Mouse (Mus musculus) monocyte, adult 2 months (primary cell): ENCODE data around the gene Zfp777.

ENCODE experiments used
- DNase-seq, 2 experiments: peaks; one replicate each; pipeline ENCODE4 v3.0.0; 2022; ENCODE audit warnings: low spot score in 2 of 2, low read depth in 1 of 2

Zfp777 gene

GRCm38 (mm10) chr6:48032661-48033060 is 16.1 kb downstream of the Zfp777 start:
- DNase-seq = no peak

GRCm38 (mm10) chr6:48025905-48026660 is 22.6 kb downstream of the Zfp777 start:
- no peak for DNase-seq

DNA sequence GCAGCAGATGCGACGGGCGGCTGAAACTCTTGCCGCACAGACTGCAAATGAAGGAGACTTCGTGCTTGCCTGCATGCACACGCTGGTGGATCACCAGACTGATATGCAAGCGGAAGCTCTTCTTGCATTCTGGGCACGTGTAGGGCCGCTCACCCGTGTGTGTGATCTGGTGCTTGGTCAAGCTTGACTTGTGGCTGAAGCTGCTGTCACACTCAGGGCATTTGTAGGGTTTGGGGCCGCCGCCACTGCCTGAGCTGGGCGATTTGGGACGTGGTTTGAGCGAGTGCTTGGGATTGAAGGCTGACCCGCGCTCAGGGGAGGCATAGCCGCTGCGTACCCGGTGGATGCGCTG is 23.7 kb downstream of the Zfp777 start:
- no peak for DNase-seq

GRCm38 (mm10) chr6:48024330-48024993 is 24.2 kb downstream of the Zfp777 start:
- no peak for DNase-seq

GRCm38 (mm10) chr6:48022672-48023071 is 26.0 kb downstream of the Zfp777 start:
- no peak for DNase-seq

GRCm38 (mm10) chr6:48021678-48022077 is 27.0 kb downstream of the Zfp777 start:
- no peak for DNase-seq

DNA sequence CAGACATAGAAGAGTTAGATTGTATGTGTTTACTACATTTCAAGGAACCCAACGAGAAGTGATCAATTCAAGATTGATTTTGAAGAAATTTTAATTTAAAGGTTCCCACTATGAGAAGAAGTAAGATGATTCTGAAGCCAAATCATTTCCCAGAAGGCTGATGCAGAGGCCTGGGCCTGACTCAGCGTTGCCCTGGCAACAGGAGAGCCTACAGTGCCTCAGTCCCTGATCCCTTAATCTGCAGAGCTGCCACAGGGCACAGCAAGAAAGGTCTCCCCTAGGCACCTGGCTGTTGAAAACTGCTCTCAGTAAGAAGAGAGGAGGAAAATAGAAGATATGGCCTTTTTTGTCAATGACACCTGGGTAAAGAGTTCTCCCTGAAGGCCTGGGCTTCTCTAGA is 28.7 kb downstream of the Zfp777 start:
- no peak for DNase-seq

GRCm38 (mm10) chr6:48016841-48017240 is 31.9 kb downstream of the Zfp777 start:
- no peak for DNase-seq

GRCm38 (mm10) chr6:48016090-48016521 is 32.6 kb downstream of the Zfp777 start:
- peak in 1 of 2 experiments; percentile 9 for DNase-seq

DNA sequence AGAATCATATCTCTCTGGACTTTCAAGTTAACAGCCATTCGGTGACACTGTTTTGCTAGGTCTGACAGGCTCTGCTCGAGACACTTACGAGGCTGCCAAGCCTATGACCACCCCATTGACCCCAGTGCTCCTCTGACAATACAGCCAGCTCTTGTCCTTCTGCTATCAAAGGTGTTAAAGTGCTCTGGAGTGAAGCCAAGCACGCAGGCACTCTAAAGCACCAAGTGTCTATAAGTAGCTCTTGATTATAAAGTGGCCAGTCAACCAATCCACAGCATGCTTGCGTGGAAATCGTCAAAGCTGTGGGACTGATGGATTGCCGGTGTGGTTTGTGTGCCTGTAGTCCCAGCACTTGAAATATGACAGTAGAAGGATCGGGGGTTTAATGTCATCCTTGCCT is 38.0 kb downstream of the Zfp777 start:
- no peak for DNase-seq

GRCm38 (mm10) chr6:47995661-47996060 is 53.0 kb downstream of the Zfp777 start:
- DNase-seq = no peak

DNA sequence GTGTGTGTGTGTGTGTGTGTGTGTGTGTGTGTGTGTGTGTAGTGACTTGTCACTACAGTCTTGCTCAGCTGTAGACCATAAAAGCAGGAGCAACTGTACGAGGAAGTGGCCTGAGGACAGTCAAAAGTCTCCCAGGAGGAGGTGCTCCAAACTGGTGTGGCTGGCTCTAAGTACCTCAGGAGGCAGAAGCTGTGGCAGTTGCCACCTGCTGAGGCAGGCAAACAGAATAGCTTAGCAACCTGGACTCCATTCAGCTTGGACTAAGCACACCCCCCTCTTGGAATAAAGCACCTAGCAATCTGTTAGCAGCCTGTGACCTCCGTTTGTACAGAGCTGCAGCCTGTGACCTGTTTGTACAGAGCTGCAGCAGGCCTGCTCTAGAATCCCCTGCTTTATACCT is 64.8 kb downstream of the Zfp777 start:
- no peak for DNase-seq

DNA sequence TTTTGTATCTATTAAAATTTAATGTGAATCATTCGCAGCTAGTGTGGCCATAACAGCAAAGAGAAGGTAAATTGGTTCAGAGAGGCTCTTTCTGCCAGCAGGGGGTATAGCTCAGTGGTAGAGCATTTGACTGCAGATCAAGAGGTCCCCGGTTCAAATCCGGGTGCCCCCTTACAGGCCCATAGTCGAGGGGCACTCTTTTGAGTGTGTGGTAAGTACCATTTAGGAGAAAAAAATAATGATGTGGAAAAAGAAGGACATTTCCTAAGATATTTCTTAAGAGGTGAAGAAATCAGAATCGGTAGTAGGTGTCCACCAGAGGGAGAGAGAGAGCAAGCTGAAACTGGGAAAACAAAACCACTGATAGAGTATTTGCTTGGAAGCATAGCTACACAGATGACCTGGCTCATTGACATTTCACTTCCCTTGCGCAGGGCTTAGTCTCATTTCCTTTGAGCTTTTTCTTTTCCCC is 69.8 kb downstream of the Zfp777 start:
- peak; percentile 61 to 70 for DNase-seq

DNA sequence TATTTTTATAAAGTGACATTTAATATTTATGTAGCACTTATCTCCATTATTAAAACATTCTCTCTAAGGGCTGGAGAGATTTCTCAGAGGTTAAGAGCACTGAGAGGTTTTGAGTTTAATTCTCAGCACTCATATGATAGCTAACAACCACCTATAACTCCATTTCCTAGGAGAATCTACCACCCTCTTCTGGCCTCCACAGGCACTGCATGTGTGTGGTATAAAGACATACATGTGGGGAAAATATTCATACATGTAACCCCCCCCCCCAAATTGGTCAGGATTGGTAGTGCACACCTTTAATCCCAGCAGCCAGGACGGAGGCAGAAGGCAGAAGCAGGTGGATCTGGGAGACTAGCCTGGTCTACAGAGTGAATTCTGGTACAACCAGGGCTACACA is 74.1 kb downstream of the Zfp777 start:
- DNase-seq = no peak
